Mouse (Mus musculus) retina, postnatal 1 day (tissue): Measurements from ENCODE around the gene Ldhc.

Experiments
- DNase-seq: peaks from one replicate; pipeline ENCODE4 v3.0.0-alpha.2; 2012

Ldhc gene

DNA sequence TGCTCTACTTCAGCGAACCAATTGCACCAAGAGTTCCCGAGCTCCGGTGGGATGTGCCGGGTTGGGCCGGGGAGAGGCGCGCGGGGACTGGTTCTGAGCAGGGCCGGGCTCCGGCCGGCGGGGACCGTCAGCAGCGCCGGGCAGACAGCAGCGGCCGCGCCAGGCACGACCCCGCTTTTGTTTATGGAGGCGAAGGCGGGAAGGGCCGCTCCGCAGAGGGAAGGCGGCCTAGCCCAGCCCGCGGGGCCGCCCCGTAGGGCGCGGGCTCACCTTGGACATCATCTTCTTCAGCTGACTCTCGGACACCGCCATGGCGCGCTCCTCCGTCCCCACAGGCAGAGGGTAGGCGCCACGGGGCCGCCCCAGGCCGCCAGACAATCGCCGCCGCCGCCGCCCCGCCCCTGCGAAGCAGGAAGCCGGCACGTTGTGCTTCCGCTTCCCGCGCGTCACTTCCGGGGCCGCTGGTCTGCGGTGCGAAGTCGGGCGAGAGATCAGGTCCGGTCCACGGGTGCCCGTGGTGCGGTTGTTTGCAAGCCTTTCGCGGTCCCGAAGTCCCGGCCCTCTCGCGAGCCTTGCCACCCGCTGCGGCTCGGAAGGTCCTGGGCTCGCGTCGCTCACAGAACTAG is 58.7 kb downstream of the Ldhc start, which contains the start of gene Tsg101:
Tsg101 (minus strand) TSS at position 419 of the 626 bp plus-strand sequence.
- peak; percentile 94 for DNase-seq

DNA sequence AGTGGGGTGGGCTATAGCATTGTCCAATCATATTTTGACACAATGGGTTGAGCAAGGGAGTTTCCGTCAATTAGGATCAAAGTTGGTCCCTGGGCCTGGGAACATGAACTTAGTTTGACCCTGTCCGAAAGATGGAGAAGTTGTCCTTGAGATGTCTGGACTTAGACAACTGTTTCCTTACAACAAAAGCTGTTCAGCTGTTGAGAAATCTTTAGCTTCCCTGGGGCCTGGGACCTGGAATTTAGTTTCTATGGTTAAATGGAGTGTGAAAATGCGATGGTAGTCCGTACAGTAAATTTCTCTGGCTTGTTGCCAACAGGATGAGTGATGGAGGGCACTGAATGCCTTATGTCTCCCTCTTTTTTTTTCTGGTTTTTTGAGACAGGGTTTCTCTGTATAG is 61.1 kb downstream of the Ldhc start:
- DNase-seq = peak; percentile 30
